Mouse (Mus musculus): ENCODE measurements around the gene Clca2. TPM values are rescaled to one million over a fixed set of nuclear protein-coding genes. Genes with fewer than 3 reads are reported as not detected.

Clca2 gene
- polyA plus RNA-seq, 1 experiment from 2014 or later, result 0.06 TPM

GRCm38 (mm10) chr3:145118254-145119001 is 19.2 kb upstream of the Clca2 start, which contains the start of gene Odf2l:
TSS of gene Odf2l (plus strand) at chr3:145118588.
- Histone ChIP-seq H3K4me3 (peak within 1 kb of the TSS; percentile 79), H3K4me2 (peak within 1 kb of the TSS; percentile 80), H3K27ac (peak within 1 kb of the TSS; percentile 97), H3K9ac (peak within 1 kb of the TSS; percentile 78), H3K27me3 (no peaks in the 10 kb centered on the region), H3K36me3 (no peaks in the 10 kb centered on the region), H3K9me3 (replicated peaks) (no peaks in the 10 kb centered on the region), H3K4me1 (replicated peaks) (peaks cover 13% of the 10 kb centered on the region)
- peak; percentile 98 for ATAC-seq (replicated peaks; ENCODE audit: insufficient number of reproducible peaks, insufficient read depth, low FRiP score, low read depth)
- WGBS, result under 1% methylated on average over 57 of the region's 57 CpGs

GRCm38 (mm10) chr3:145117637-145118036 is 18.4 kb upstream of the Clca2 start:
- peak overlapping the region; percentile 97 for H3K27ac ChIP-seq
- 0 out of 2 replicates have a peak overlapping the region, but pooled peaks have one; percentile 51 for H3K9ac ChIP-seq
- H3K4me1 ChIP-seq (replicated peaks), result peaks cover 13% of the 10 kb centered on the region
- H3K36me3 ChIP-seq, result no peaks in the 10 kb centered on the region
- H3K4me3 ChIP-seq, result peak overlapping the region; percentile 79
- ATAC-seq (replicated peaks; ENCODE audit: insufficient number of reproducible peaks, insufficient read depth, low FRiP score, low read depth), result no peak
- H3K4me2 ChIP-seq, result peak overlapping the region; percentile 69
- no peaks in the 10 kb centered on the region for H3K27me3 ChIP-seq
- no peaks in the 10 kb centered on the region for H3K9me3 ChIP-seq (replicated peaks)
- WGBS, result 80% methylated on average over 10 of the region's 10 CpGs

GRCm38 (mm10) chr3:145115169-145115568 is 15.9 kb upstream of the Clca2 start:
- no peak overlapping the region for H3K27ac ChIP-seq
- ATAC-seq (replicated peaks; ENCODE audit: insufficient number of reproducible peaks, insufficient read depth, low FRiP score, low read depth), result no peak
- no peaks in the 10 kb centered on the region for H3K36me3 ChIP-seq
- H3K4me3 ChIP-seq, result no peak overlapping the region
- peaks cover 13% of the 10 kb centered on the region for H3K4me1 ChIP-seq (replicated peaks)
- 72% methylated on average over 2 of the region's 2 CpGs for WGBS
- H3K27me3 ChIP-seq, result no peaks in the 10 kb centered on the region
- no peak overlapping the region for H3K9ac ChIP-seq
- no peaks in the 10 kb centered on the region for H3K9me3 ChIP-seq (replicated peaks)
- H3K4me2 ChIP-seq, result no peak overlapping the region

GRCm38 (mm10) chr3:145105773-145106504 is 6.7 kb upstream of the Clca2 start:
- Histone ChIP-seq H3K9ac (no peak overlapping the region), H3K4me2 (no peak overlapping the region), H3K27ac (no peak overlapping the region), H3K4me1 (replicated peaks) (peaks cover 7% of the 10 kb centered on the region), H3K4me3 (no peak overlapping the region), H3K36me3 (no peaks in the 10 kb centered on the region), H3K9me3 (replicated peaks) (no peaks in the 10 kb centered on the region), H3K27me3 (no peaks in the 10 kb centered on the region)
- WGBS, result 70% methylated on average over 5 of the region's 5 CpGs
- no peak for ATAC-seq (replicated peaks; ENCODE audit: insufficient number of reproducible peaks, insufficient read depth, low FRiP score, low read depth)

GRCm38 (mm10) chr3:145105076-145105772 is 6.0 kb upstream of the Clca2 start:
- H3K9ac ChIP-seq, result no peak overlapping the region

GRCm38 (mm10) chr3:145103770-145104169 is 4.5 kb upstream of the Clca2 start:
- Histone ChIP-seq H3K27ac (no peak overlapping the region), H3K36me3 (no peaks in the 10 kb centered on the region), H3K9me3 (replicated peaks) (no peaks in the 10 kb centered on the region), H3K27me3 (no peaks in the 10 kb centered on the region), H3K4me1 (replicated peaks) (peaks cover 7% of the 10 kb centered on the region), H3K4me3 (no peak overlapping the region), H3K9ac (no peak overlapping the region), H3K4me2 (no peak overlapping the region)
- WGBS, result 24% methylated on average over 5 of the region's 5 CpGs
- ATAC-seq (replicated peaks; ENCODE audit: insufficient number of reproducible peaks, insufficient read depth, low FRiP score, low read depth), result no peak

More at GRCm38 (mm10) chr3:145105076-145105772, 6.0 kb upstream of the Clca2 start:
- WGBS, result 54% methylated on average over 5 of the region's 5 CpGs
- Histone ChIP-seq H3K4me3 (no peak overlapping the region), H3K4me1 (replicated peaks) (peaks cover 7% of the 10 kb centered on the region), H3K4me2 (no peak overlapping the region), H3K27me3 (no peaks in the 10 kb centered on the region), H3K36me3 (no peaks in the 10 kb centered on the region), H3K27ac (no peak overlapping the region), H3K9me3 (replicated peaks) (no peaks in the 10 kb centered on the region)
- no peak for ATAC-seq (replicated peaks; ENCODE audit: insufficient number of reproducible peaks, insufficient read depth, low FRiP score, low read depth)

- Histone ChIP-seq H3K9ac (no peak overlapping the region), H3K27me3 (no peaks in the 10 kb centered on the region), H3K9me3 (replicated peaks) (no peaks in the 10 kb centered on the region), H3K36me3 (no peaks in the 10 kb centered on the region), H3K27ac (no peak overlapping the region), H3K4me1 (replicated peaks) (peaks cover 7% of the 10 kb centered on the region), H3K4me2 (no peak overlapping the region), H3K4me3 (no peak overlapping the region)
- WGBS, result 54% methylated on average over 2 of the region's 2 CpGs
- no peak for ATAC-seq (replicated peaks; ENCODE audit: insufficient number of reproducible peaks, insufficient read depth, low FRiP score, low read depth)
These were observed 4.1 kb upstream of the Clca2 start for GRCm38 (mm10) chr3:145103321-145103720.

GRCm38 (mm10) chr3:145101891-145102555 is 2.8 kb upstream of the Clca2 start:
- H3K9me3 ChIP-seq (replicated peaks), result no peaks in the 10 kb centered on the region
- no peak overlapping the region for H3K9ac ChIP-seq
- no peaks in the 10 kb centered on the region for H3K36me3 ChIP-seq
- no peak overlapping the region for H3K4me3 ChIP-seq
- peaks cover 7% of the 10 kb centered on the region for H3K4me1 ChIP-seq (replicated peaks)
- H3K27me3 ChIP-seq, result no peaks in the 10 kb centered on the region
- peak; percentile 58; the same call in 1 of the 2 replicates for ATAC-seq (replicated peaks; ENCODE audit: insufficient number of reproducible peaks, insufficient read depth, low FRiP score, low read depth)
- WGBS, result 75% methylated on average over 9 of the region's 9 CpGs
- no peak overlapping the region for H3K4me2 ChIP-seq
- H3K27ac ChIP-seq, result no peak overlapping the region

GRCm38 (mm10) chr3:145087857-145088598 is 11.2 kb downstream of the Clca2 start:
- H3K9me3 ChIP-seq (replicated peaks), result no peaks in the 10 kb centered on the region
- ATAC-seq (replicated peaks; ENCODE audit: insufficient number of reproducible peaks, insufficient read depth, low FRiP score, low read depth), result no peak
- no peak overlapping the region for H3K4me3 ChIP-seq
- no peaks in the 10 kb centered on the region for H3K27me3 ChIP-seq
- WGBS, result 60% methylated on average over 8 of the region's 8 CpGs
- H3K27ac ChIP-seq, result no peak overlapping the region
- no peak overlapping the region for H3K4me2 ChIP-seq
- no peaks in the 10 kb centered on the region for H3K4me1 ChIP-seq (replicated peaks)
- no peak overlapping the region for H3K9ac ChIP-seq
- H3K36me3 ChIP-seq, result no peaks in the 10 kb centered on the region

GRCm38 (mm10) chr3:145086180-145086579 is 13.1 kb downstream of the Clca2 start:
- Histone ChIP-seq H3K4me2 (no peak overlapping the region), H3K27ac (no peak overlapping the region), H3K4me1 (replicated peaks) (no peaks in the 10 kb centered on the region), H3K27me3 (no peaks in the 10 kb centered on the region), H3K9ac (no peak overlapping the region), H3K9me3 (replicated peaks) (no peaks in the 10 kb centered on the region), H3K36me3 (no peaks in the 10 kb centered on the region), H3K4me3 (no peak overlapping the region)
- WGBS, result 88% methylated on average over 14 of the region's 14 CpGs
- ATAC-seq (replicated peaks; ENCODE audit: insufficient number of reproducible peaks, insufficient read depth, low FRiP score, low read depth), result no peak

All from heart, embryonic 15.5 days (tissue).